Mouse (Mus musculus): ENCODE data around the gene Vmn1r166. TPM values are rescaled to one million over a fixed set of nuclear protein-coding genes. Genes with fewer than 3 reads are reported as not detected.

Vmn1r166 gene
- total RNA-seq (2023): not detected

GRCm38 (mm10) chr7:23251582-23251981, at the start of gene Vmn1r166:
Vmn1r166 (minus strand) TSS chr7:23251682.

GRCm38 (mm10) chr7:23300892-23301291, 49.4 kb upstream of the Vmn1r166 start, which contains the start of gene Nlrp4e:
Nlrp4e (plus strand) TSS chr7:23301192.

GRCm38 (mm10) chr7:23278800-23279199, 27.3 kb upstream of the Vmn1r166 start, which contains the start of gene Gm6902:
Gm6902 (minus strand) TSS chr7:23278900.

GRCm38 (mm10) chr7:23217032-23217431, 34.5 kb downstream of the Vmn1r166 start, which contains the start of gene Vmn1r165:
Vmn1r165 (plus strand) TSS chr7:23217332.

Other genes with a start within 250 kb of the Vmn1r166 start
- not detected for gene Gm4216, start 231.8 kb downstream of the Vmn1r166 start, total RNA-seq (2023)
- not detected for gene Vmn1r163, start 196.1 kb downstream of the Vmn1r166 start, total RNA-seq (2023)
- not detected for gene Gm8720, start 184.2 kb downstream of the Vmn1r166 start, total RNA-seq (2023)
- not detected for gene Gm10662, start 107.2 kb downstream of the Vmn1r166 start, total RNA-seq (2023)
- gene Vmn1r165, start 34.4 kb downstream of the Vmn1r166 start, total RNA-seq (2023): not detected
- gene Gm6902, start 27.2 kb upstream of the Vmn1r166 start, total RNA-seq (2023): not detected
- not detected for gene Nlrp4e, start 49.5 kb upstream of the Vmn1r166 start, total RNA-seq (2023)
- not detected for gene Nlrp5, start 134.2 kb upstream of the Vmn1r166 start, total RNA-seq (2023)

Data from neutrophil, adult 83 days (primary cell).